Mouse (Mus musculus) testis, adult 2 months (tissue): ENCODE data around the gene Kif3a.

Source experiments
- CTCF ChIP-seq: fragments of 200-500 bp; IDR thresholded peaks from 2 replicates; pipeline ENCODE4 v1.5.1; 2012; ENCODE audit warnings: low read depth, mild to moderate bottlenecking, inconsistent platforms, low read length, moderate library complexity; ENCODE audit not compliant: control insufficient read depth, insufficient read depth, insufficient replicate concordance
- POLR2A ChIP-seq: fragments of 200-500 bp; IDR thresholded peaks from 2 replicates; pipeline ENCODE4 v1.6.1; 2012; ENCODE audit warnings: low read depth, mild to moderate bottlenecking, inconsistent platforms, low read length, moderate library complexity; ENCODE audit not compliant: control insufficient read depth

- TF ChIP-seq CTCF: no peak
- TF ChIP-seq POLR2A: no peak
Measured at GRCm38 (mm10) chr11:53609672-53610071, 42.5 kb downstream of the Kif3a start.
